Mouse (Mus musculus) forebrain, embryonic 16.5 days (tissue): ENCODE measurements around the gene H1foo. TPM values are rescaled to one million over a fixed set of nuclear protein-coding genes. Genes with fewer than 3 reads are reported as not detected.
A peak's percentile ranks its signal among the peaks of the same experiment; 100 is the strongest.

ENCODE experiments used
- ATAC-seq: fragments of 200-750 bp; cut with Nextera tagmentation; 2 replicates; pipeline ENCODE4 v1.8.0; 2017; ENCODE audit warnings: mild to moderate bottlenecking, moderate library complexity
- H3K27ac ChIP-seq: fragments of 300-500 bp; sonication (generic); 2 replicates; pipeline ENCODE4 v1.5.1; 2014; ENCODE audit warnings: low read length, control low read depth
- H3K27me3 ChIP-seq: fragments of 300-500 bp; sonication (generic); replicated peaks from 2 replicates; pipeline ENCODE4 v1.6.1; 2014; ENCODE audit warnings: low read length; ENCODE audit not compliant: control insufficient read depth, insufficient read depth
- H3K36me3 ChIP-seq: fragments of 300-500 bp; sonication (generic); 2 replicates; pipeline ENCODE4 v1.6.1; 2014; ENCODE audit not compliant: control insufficient read depth, insufficient read depth
- H3K4me1 ChIP-seq: fragments of 300-500 bp; sonication (generic); replicated peaks from 2 replicates; pipeline ENCODE4 v1.6.1; 2014; ENCODE audit warnings: low read length; ENCODE audit not compliant: control insufficient read depth, insufficient read depth
- H3K4me2 ChIP-seq: fragments of 300-500 bp; sonication (generic); 2 replicates; pipeline ENCODE4 v1.6.1; 2014; ENCODE audit warnings: mild to moderate bottlenecking, low read length, control low read depth
- H3K4me3 ChIP-seq: fragments of 300-500 bp; sonication (generic); replicated peaks from 2 replicates; pipeline ENCODE4 v1.5.1; 2014; ENCODE audit warnings: mild to moderate bottlenecking, low read length, control low read depth
- H3K9ac ChIP-seq: fragments of 300-500 bp; sonication (generic); replicated peaks from 2 replicates; pipeline ENCODE4 v1.6.1; 2014; ENCODE audit warnings: low read depth, low read length, control low read depth
- H3K9me3 ChIP-seq: fragments of 300-500 bp; sonication (generic); 2 replicates; pipeline ENCODE4 v1.6.1; 2016; ENCODE audit warnings: low read length; ENCODE audit not compliant: control insufficient read depth
- WGBS: fragments of 180-500 bp; shearing (Covaris S2); extraction: QIAGEN DNeasy Blood & Tissue Kit; methylation state at CpG from one replicate; pipeline ENCODE4 v1.1.7; 2014; 5-methylcytosine and 5-hydroxymethylcytosine counted together
- polyA plus RNA-seq: library from polyadenylated mRNA; unstranded; fragments of >200 nt; fragmentation: Nextera tagmentation; extraction: Ambion mirVana; gene quantifications from 2 replicates; pipeline ENCODE4 v1.2.1, GENCODE M21; 2015

H1foo gene
- polyA plus RNA-seq, 1 experiment from 2014 or later, result not detected

GRCm38 (mm10) chr6:115963656-115964055 is 18.9 kb downstream of the H1foo start:
- no peaks in the 10 kb centered on the region for H3K9me3 ChIP-seq
- whole genome bisulfite sequencing, result 83% methylated on average over 9 of the region's 9 CpGs
- no peaks in the 10 kb centered on the region for H3K27me3 ChIP-seq
- H3K4me3 ChIP-seq, result no peak overlapping the region
- no peak overlapping the region for H3K4me2 ChIP-seq
- H3K9ac ChIP-seq, result no peak overlapping the region
- no peaks in the 10 kb centered on the region for H3K36me3 ChIP-seq
- no peak overlapping the region for H3K27ac ChIP-seq
- ATAC-seq, result no peak
- H3K4me1 ChIP-seq, result peaks cover 4% of the 10 kb centered on the region

- WGBS, result 94% methylated on average over 19 of the region's 19 CpGs
- Histone ChIP-seq H3K4me2 (no peak overlapping the region), H3K4me1 (peaks cover 3% of the 10 kb centered on the region), H3K9ac (no peak overlapping the region), H3K4me3 (no peak overlapping the region), H3K27ac (no peak overlapping the region), H3K36me3 (no peaks in the 10 kb centered on the region), H3K9me3 (no peaks in the 10 kb centered on the region), H3K27me3 (no peaks in the 10 kb centered on the region)
- ATAC-seq, result no peak
These were observed 21.7 kb downstream of the H1foo start for GRCm38 (mm10) chr6:115966227-115966966.

GRCm38 (mm10) chr6:115967291-115967880 is 22.6 kb downstream of the H1foo start:
- Histone ChIP-seq H3K4me3 (no peak overlapping the region), H3K9ac (no peak overlapping the region), H3K4me2 (no peak overlapping the region), H3K9me3 (no peaks in the 10 kb centered on the region), H3K36me3 (no peaks in the 10 kb centered on the region), H3K27me3 (no peaks in the 10 kb centered on the region), H3K4me1 (peaks cover 11% of the 10 kb centered on the region), H3K27ac (no peak overlapping the region)
- 87% methylated on average over 15 of the region's 15 CpGs for WGBS
- no peak for ATAC-seq

GRCm38 (mm10) chr6:115968086-115968485 is 23.3 kb downstream of the H1foo start:
- no peak for ATAC-seq
- 85% methylated on average over 5 of the region's 5 CpGs for WGBS
- Histone ChIP-seq H3K27me3 (no peaks in the 10 kb centered on the region), H3K36me3 (no peaks in the 10 kb centered on the region), H3K9me3 (no peaks in the 10 kb centered on the region), H3K4me1 (peaks cover 11% of the 10 kb centered on the region), H3K4me2 (no peak overlapping the region), H3K9ac (no peak overlapping the region), H3K27ac (no peak overlapping the region), H3K4me3 (no peak overlapping the region)

- H3K27me3 ChIP-seq, result no peaks in the 10 kb centered on the region
- WGBS, result 73% methylated on average over 6 of the region's 6 CpGs
- no peak for ATAC-seq
- H3K27ac ChIP-seq, result no peak overlapping the region
- H3K4me3 ChIP-seq, result no peak overlapping the region
- H3K9me3 ChIP-seq, result no peaks in the 10 kb centered on the region
- no peaks in the 10 kb centered on the region for H3K36me3 ChIP-seq
- peaks cover 11% of the 10 kb centered on the region for H3K4me1 ChIP-seq
- no peak overlapping the region for H3K9ac ChIP-seq
- H3K4me2 ChIP-seq, result no peak overlapping the region
These were observed 24.0 kb downstream of the H1foo start for GRCm38 (mm10) chr6:115968700-115969099.

GRCm38 (mm10) chr6:115969103-115969502 is 24.4 kb downstream of the H1foo start:
- 68% methylated on average over 9 of the region's 9 CpGs for WGBS
- no peaks in the 10 kb centered on the region for H3K36me3 ChIP-seq
- no peak overlapping the region for H3K9ac ChIP-seq
- no peaks in the 10 kb centered on the region for H3K9me3 ChIP-seq
- H3K4me2 ChIP-seq, result no peak overlapping the region
- peaks cover 15% of the 10 kb centered on the region for H3K4me1 ChIP-seq
- no peak for ATAC-seq
- no peak overlapping the region for H3K27ac ChIP-seq
- H3K27me3 ChIP-seq, result no peaks in the 10 kb centered on the region
- no peak overlapping the region for H3K4me3 ChIP-seq

- H3K9ac ChIP-seq, result no peak overlapping the region
- 66% methylated on average over 4 of the region's 6 CpGs for WGBS
- H3K27ac ChIP-seq, result no peak overlapping the region
- H3K4me3 ChIP-seq, result no peak overlapping the region
- no peaks in the 10 kb centered on the region for H3K9me3 ChIP-seq
- no peaks in the 10 kb centered on the region for H3K36me3 ChIP-seq
- H3K27me3 ChIP-seq, result no peaks in the 10 kb centered on the region
- H3K4me2 ChIP-seq, result no peak overlapping the region
- peaks cover 18% of the 10 kb centered on the region for H3K4me1 ChIP-seq
- no peak for ATAC-seq
These were observed 25.2 kb downstream of the H1foo start for GRCm38 (mm10) chr6:115969952-115970351.

GRCm38 (mm10) chr6:115971273-115972060 is 26.7 kb downstream of the H1foo start:
- no peaks in the 10 kb centered on the region for H3K27me3 ChIP-seq
- peaks cover 18% of the 10 kb centered on the region for H3K4me1 ChIP-seq
- no peak overlapping the region for H3K4me2 ChIP-seq
- H3K36me3 ChIP-seq, result no peaks in the 10 kb centered on the region
- WGBS, result 40% methylated on average over 13 of the region's 13 CpGs
- no peak overlapping the region for H3K27ac ChIP-seq
- H3K4me3 ChIP-seq, result no peak overlapping the region
- H3K9ac ChIP-seq, result no peak overlapping the region
- no peaks in the 10 kb centered on the region for H3K9me3 ChIP-seq
- ATAC-seq, result peak; percentile 54; the same call in 1 of the 2 replicates

- 76% methylated on average over 7 of the region's 7 CpGs for WGBS
- ATAC-seq, result peak; percentile 34
- peaks cover 18% of the 10 kb centered on the region for H3K4me1 ChIP-seq
- H3K36me3 ChIP-seq, result no peaks in the 10 kb centered on the region
- no peak overlapping the region for H3K9ac ChIP-seq
- H3K9me3 ChIP-seq, result no peaks in the 10 kb centered on the region
- no peak overlapping the region for H3K4me3 ChIP-seq
- no peak overlapping the region; the same call in 1 of the 2 replicates for H3K27ac ChIP-seq
- H3K4me2 ChIP-seq, result no peak overlapping the region
- H3K27me3 ChIP-seq, result no peaks in the 10 kb centered on the region
These were observed 27.5 kb downstream of the H1foo start for GRCm38 (mm10) chr6:115972083-115972764.
